Mouse (Mus musculus): Measurements from ENCODE around the gene Clcn6.

The Clcn6 gene

DNA sequence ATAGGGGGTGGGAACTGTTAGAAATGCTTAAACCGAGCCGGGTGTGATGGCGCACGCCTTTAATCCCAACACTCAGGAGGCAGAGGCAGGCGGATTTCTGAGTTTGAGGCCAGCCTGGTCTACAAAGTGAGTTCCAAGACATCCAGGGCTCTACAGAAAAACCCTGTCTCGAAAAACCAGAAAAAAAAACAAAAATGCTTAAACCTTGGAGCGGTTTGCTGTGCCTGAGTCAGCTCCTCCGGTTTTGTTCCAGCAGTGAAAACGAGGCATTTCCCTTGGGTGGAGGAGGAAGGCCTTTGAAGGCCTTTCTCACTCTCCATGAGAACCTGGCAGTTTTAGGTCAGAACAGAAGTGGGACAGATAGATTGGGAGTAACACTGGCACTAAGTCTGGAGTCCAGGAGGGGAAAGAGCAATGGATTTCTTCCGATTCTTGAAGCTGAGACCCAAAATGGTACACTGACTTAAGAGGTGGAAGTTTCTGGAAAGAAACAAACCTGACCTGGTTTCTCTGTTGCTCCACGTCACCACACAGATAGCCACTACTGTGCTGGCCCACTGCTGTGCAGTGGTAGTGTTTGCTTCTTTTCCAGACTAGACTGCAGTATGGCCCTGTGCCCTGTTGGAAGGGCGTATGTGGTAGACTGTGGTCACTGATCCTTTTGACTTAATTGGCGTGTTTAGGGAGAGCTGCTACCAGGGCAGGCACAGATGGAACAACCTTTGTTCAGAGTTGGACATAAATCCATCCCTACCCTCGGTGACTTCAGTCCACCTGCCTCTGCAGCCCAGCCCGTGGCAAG is 1.6 kb upstream of the Clcn6 start:
- DNase-seq (ENCODE audit: low read depth, low spot score), result no peak

DNA sequence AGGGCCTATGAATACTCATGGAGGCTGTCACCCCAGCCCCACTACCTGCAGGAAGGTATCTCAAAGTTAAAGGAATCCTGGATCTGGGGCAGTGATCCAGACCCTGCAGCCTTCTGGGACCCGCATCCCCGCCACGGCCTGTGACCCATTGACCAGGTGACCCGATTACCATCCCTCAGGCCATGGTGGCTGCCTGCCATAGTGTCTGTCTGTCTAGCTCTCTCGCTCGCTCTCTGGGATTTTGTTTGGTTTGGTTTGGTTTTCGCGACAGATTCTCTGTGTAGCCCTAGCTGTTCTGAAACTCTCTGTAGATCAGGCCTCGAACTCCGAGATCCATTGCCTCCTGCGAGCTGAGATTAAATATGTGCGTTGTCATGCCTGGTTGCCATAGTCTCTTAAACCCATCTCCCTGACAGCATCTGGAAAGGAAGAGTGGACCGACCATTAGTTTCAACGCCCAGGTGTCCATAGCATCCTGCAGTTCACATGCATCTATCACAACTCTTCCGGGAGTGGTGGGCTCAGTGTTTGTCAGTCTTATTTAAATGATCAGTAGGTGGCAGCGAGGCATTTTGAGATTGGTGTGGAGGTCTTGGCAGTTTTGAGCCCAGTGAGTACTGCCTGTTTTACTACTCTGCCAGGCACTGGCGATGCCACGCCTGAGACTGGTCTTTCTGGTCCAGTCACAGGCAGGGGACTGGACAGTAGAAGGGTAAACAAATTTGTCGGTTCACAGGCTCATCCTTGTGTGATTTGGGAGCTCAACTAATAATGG is 820 bp upstream of the Clcn6 start:
- no peak for DNase-seq (ENCODE audit: low read depth, low spot score)

DNA sequence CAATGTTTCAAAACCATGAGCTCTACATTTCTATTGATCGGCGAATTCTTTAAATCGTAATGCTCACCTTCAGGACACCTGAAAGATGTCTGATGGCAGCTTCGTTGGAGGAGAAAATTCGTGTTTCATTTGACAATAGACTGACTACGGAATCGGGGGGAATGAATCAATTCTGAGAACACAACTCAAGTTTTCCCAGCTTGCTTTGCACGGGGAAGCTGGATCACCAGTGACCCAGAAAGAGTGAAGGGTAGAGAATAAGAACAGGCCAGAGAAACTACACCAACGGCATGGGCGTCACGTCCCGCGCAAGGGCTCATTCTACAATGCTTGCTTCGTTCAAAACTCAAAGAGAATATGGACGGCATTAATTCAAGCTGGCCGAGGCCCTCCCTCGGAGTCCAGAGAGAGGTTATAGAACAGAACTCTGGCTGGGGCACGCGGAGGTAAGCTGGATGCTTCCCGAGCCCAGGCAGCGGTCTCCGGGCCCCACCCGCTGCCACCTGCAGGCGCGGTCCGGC is 482 bp downstream of the Clcn6 start:
- DNase-seq (ENCODE audit: low read depth, low spot score), result no peak

DNA sequence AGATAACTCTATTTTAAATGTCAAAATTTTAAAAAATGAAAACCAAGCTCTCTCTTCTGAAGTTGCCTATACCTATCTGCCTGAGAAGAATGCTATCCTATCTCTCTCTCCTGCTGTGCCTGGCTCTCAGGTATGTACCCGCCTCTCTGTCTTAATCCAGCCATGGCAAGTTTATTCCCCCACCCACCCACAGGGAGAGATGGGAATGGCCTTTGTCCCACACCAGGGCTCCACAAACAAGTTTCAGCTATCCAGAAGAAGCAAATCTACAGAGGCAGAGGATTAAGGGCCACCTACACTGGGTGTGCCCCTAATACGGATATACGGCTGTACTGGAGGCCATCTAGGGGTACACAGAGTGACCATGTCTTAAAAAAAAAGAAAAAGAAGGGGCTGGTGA is 3.2 kb downstream of the Clcn6 start:
- DNase-seq (ENCODE audit: low read depth, low spot score), result no peak

DNA sequence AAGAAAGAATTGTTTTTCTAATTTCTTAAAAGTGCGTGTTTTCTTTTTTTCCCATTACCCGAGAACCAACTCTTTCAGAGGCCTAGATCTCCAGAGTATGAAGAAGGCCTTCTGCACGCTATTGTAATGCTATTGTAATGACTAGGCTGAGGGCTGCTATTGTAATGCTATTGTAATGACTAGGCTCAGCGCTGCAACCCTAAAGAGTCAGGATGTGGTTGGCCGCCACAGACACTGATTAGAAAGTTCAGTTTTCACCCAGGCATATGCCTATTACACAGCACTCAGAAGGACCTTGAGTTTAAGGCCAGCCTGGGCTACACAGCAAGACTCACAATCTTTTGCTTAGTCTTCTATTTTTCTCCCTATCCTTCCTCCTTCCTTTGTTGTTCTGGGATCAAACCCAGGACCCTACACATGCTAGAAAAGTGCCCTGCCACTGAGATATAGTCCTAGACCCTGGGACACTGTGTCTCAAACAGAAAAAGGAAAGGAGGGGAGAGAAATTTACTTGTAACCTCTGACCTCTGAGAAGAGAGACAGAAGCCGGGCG is 4.7 kb downstream of the Clcn6 start:
- no peak for DNase-seq (ENCODE audit: low read depth, low spot score)

DNA sequence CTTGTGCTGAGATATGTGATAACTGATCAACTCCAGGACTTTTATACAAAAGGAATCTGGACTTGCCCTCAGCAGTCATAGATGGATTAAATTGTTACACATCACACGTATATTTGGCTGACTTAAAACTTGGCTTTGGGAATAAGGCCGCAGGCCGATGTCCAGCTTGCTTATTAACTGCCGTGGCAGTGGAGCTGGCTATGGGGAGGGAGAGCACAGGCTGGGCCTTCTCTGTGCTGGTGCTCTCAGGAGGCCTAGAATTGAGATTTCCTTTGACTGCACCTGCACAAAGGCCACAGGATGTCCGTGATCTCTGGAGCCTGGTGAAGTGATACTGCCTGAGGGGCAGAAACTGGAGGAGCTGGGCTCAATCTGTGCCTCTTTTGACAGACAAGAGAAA is 8.1 kb downstream of the Clcn6 start:
- DNase-seq (ENCODE audit: low read depth, low spot score), result no peak

DNA sequence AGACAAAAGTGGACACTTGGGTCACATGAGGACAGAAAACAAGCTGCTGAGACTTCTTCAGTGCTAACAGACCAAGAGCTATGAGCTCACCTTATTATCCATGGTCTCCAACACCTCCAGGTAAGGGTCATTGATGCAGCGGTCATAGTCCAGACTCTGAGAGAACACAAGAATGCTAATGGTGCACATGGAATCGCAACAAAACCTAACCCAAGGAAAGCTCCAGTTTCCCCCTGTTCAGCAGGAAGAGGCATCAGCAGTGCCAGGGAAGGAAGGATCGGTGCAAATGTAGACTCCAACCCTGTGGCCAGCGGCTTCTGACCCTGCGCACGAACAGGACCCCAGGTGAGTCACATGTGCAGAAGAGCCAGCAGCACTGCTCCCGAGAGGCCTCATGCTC is 9.3 kb downstream of the Clcn6 start:
- DNase-seq (ENCODE audit: low read depth, low spot score), result no peak

DNA sequence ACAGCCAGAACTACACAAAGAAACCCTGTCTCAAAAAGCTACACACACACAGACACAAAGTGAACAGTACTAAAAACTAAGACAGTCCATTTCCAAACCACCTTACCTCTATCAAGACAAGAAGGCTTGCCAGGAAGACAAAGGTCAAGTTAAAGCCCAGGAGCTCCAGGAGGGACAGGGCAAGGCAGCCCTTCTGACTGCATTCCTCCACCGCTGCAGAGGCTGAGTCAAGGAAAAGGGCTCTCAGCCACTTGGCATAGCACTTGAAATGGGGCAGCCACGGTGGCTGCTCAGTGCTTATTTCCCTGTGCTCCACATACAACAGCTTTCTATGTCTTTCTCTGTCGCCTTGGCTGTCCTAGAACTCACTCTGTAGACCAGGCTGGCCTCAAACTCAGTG is 14.6 kb downstream of the Clcn6 start:
- DNase-seq (ENCODE audit: low read depth, low spot score), result no peak

DNA sequence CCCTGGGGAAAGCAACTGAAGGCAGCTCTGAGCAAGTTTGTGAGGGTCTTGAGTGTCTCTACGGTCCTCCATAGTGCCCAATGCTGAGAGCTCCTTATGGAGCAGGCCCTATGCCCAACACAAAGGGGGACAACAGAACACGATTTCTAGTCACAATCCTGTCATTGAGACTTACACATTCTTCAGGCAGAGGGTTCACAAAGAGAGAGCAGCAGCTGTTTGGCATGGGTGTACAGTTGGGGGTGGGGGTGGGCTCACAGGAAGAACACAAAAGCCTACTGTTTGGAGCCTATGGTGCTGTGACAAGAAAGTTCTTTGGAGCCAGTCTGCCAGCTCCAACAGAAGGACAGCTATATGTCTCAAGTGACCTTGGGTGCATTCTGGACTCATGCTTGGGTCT is 20.2 kb downstream of the Clcn6 start:
- DNase-seq (ENCODE audit: low read depth, low spot score), result no peak

DNA sequence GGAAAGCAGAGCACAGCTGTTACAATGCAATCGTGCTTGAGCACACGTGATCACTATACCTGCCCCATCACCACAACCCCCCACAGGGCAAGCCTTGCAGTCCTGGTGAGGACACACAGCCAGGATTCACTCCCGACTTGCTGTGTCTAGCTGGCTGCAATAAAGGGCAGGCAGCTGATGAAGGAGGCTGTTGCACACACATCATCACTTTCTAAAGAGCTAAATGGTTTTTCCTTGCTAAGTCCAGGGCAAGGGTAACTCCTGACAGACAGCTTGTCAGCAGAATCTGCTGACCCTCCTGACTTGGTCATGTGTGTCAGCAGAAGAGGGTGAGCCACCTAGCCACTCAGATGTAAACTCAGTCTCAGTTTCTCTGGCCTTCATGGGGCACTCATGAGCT is 21.6 kb downstream of the Clcn6 start:
- DNase-seq (ENCODE audit: low read depth, low spot score), result no peak

DNA sequence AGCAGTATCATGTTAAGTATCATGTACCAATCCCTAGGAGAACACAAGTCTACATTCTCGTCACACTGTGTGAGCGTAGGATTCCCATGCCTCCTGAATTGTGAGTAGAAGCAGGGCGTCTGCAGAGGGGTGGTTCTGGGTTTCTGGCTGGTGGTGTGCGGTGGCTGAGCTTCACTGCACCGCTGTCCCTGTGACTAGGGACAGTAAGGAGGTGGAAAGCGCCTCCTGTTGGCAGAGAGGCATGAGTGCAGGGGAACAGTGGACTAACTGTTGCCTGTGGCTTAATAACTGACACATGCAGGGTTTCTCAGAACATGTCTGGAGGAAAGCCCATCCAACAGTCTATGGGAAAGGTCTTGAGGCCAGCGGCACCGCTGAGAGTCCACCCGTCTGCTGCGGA is 23.2 kb downstream of the Clcn6 start:
- no peak for DNase-seq (ENCODE audit: low read depth, low spot score)

DNA sequence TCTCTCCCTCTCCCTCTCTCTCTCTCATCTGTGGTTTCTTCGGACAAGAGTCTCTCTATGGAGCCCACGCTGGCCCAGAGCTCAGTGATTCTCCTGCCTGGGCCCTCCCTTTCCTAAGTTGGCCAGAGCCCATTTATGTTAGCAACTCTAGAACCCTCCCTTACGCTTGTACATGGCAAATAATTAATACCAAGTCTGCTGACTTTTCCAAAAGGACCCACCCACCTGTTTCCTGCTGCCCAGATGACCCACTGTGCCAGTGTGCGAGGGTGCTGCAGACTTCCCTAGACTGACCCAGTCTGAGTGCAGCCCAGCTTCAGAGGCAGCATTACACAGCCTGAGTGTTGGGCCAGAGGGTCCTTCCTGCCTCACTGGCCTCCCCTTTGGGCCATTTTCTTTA is 26.4 kb downstream of the Clcn6 start:
- no peak for DNase-seq (ENCODE audit: low read depth, low spot score)

DNA sequence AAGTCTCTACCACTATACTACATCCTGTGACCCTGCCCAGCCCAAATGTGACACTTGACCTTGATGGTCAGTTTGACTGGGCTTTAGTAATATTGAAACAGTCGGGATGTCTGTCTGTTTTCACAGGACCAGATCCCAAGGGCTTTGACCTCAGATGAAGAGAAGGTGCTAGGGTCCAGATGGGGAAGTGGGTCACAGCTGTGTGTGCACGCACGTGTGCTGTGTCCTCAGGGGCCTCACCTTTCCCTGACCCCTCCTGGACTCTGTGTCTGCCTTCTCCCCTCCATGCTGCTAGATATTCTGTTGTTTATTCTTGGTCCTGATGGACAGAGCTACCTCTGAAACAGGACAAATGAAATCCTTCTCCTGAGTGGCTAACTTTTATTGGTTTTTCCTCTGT is 27.3 kb downstream of the Clcn6 start:
- no peak for DNase-seq (ENCODE audit: low read depth, low spot score)

DNA sequence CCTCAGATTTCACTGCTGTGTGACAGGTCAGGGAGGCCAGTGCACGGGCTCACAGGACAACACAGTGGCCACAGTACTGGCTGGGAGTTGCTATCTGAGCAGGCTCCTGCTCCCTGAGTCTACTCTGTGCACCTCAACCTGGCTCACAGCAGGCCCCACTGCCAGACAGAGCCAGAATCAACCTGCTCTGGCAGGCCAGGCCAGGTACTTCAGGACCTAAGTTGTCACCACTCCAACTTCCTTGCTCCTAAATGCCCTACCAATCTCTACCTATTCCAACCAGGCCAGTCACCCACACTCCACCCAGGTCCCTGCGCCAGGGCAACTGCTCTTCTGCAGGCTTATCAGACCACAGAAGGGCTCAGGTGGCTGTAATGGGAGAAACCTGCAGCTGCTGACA is 29.0 kb downstream of the Clcn6 start:
- DNase-seq (ENCODE audit: low read depth, low spot score), result no peak

DNA sequence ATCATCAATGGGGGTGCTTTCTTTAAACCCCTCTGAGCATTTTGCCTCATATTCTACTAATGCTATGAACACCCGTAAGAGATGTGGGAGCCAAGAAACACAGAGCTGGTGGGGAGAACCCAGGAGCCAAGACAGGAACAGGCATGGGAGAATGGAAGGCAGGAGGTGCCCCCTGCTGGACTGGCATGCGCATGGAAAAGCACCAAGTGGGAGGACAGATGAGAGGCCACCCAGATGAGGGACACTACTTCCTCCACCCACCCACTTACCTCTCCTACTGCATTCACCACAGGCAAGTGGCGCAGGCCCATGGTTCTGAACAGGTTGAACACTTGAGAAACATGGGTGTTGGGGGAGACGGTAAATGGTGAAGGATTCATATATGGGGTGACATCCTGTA is 30.2 kb downstream of the Clcn6 start:
- no peak for DNase-seq (ENCODE audit: low read depth, low spot score)

DNA sequence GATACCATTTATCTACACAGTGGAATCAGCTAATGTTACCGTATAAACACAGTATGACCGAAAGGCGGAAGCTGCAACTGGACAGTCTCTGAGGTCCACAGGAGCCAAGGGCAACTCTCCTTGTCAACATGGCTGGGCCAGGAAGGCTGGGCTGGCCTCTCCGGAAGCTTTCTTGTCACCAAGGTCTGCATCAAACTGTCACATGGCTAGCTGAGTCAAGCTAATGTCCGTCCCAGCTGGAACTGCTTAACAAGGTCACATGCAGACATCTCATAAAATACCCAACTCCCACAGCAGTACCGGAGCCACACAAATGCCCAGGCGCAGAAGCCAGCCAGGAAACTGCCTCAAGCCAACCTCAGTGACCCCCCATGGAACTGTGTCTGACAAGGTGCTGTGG is 34.3 kb downstream of the Clcn6 start:
- DNase-seq (ENCODE audit: low read depth, low spot score), result no peak

DNA sequence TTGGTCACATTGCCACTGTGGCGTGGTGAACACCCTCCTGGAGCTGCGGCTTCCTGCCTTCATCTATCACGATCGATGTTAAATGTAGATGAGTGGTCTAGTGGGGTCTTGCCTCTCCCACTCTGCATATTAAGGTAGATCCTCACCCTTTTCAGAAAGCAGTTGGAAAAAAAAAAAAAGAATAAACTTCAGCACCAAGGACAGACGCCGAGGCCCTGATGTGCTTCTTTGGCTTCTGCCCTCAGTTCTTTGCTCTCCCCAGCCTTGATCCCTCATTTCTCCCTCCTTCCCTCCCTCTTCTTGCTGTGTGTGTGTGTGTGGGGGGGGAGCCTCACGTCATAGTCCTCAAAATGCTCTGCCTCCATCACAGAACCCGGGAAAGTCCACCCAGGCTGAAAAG is 36.8 kb downstream of the Clcn6 start:
- DNase-seq (ENCODE audit: low read depth, low spot score), result no peak

DNA sequence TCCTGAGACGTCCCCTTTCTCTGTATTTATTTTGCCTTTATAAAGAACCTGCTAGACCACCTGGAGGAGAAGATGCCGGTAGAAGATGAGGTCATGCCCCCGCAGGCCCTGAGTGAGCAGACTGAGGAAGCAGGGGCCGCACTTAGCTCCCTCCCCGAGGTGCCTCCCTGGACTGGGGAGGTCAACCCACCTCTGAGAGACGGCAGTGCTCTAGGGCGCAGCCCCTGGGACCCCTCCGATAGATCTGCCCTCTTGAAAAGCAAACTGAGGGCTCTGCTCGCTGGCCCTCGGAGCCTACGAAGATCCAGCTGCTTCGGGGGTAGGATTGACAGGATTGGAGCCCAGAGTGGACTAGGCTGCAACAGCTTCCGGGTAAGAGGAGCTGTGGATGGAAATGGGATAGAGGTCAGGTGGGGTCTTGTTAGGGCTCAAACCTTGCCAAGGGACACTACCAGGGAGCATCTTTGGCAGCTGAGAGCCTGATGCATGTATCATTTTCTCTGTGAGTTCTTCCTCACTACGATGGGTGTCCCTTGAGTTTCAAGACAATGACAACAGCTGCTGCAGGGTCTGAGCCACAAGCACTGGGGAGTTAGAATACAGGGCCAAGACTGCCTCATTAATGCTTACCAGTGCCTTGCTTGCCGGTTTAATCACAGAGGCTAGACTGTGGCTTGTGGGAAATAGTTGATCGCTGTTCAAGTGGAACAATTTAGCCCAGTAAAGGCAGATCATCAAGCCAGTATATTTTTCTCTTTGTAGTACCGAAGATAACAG is 37.4 kb downstream of the Clcn6 start:
- DNase-seq (ENCODE audit: low read depth, low spot score), result no peak

DNA sequence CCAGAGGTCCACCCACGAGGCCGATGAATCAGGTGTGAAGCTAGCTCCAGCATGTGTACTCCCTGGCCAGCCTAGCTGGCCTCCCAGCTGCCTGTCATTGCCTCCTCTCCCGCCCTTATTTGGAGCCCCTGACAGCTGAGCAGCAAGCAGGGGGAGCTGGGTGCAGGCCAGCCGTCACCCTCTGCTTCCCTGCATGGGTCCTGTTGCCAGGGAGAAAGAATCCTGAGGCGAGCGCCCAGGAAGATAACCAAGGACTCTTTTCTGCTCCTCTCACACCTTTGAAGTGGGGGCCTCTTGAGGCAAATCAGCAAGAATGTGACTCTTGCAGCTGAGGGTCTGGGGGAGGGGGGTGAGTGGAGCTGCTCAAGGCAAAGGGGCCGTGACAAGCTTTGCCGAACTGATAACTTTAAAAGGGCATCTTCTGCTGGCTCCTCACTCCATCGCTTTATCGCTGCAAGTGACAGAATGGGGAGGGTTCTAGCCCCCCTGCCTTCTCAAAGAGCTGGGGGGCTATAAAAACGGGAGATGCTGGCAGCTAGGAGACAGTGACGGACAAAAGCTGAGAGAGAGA is 38.3 kb downstream of the Clcn6 start, which contains the start of gene Nppa:
Gene Nppa (plus strand): TSS at position 521 of the 571 bp plus-strand sequence.
- no peak for DNase-seq (ENCODE audit: low read depth, low spot score)

DNA sequence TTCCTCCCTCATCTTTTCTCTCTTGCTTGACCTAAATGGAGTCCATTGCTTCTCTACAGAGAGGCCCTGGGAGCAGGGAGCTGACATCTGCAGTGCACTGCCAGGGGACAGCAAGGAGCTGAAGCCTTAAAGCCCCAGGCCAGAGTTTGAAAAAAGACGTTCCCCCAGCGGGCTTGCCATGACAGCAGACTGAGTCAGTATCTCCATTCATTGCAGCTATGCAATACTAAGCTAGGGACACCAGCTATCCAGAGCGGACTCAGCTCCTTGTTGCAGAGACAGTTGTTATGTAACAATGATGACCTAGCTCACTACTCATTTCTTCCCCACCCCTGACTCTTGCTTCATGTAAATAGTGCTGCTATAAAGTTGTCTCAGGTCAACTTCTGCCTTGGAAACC is 43.3 kb downstream of the Clcn6 start:
- DNase-seq (ENCODE audit: low read depth, low spot score), result no peak

DNA sequence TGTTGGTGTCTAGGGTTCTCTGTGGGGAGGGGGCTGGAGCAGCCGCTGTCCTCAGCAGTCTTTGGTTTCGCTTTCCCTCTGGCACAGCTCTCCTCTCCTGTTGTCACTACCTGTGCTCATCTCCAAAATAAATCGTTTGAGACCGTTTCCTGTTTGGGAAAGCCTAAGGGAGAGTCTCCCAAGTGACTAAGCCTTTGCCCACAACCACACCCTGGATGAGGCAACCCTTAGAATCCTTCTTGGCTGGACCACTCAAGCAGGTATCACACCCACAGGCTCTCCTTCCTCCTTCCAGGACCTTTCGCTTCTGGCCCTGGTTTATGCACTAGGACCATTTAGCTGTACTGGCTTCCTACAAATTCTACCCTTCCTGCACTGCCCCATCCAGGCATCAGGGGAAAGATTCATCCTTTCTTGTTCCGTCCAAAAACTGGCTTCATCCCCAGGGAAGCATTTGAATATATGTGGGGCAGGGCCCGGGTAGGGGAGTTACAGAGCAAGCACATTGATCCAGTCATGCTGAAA is 45.0 kb downstream of the Clcn6 start:
- no peak for DNase-seq (ENCODE audit: low read depth, low spot score)
